Mouse (Mus musculus) urinary bladder, postnatal 0 days (tissue): ENCODE measurements around the gene Bpifa2. TPM values are rescaled to one million over a fixed set of nuclear protein-coding genes. Genes with fewer than 3 reads are reported as not detected.

ENCODE experiments used
- polyA plus RNA-seq: library from polyadenylated mRNA; unstranded; fragments of >200 nt; fragmentation: Nextera tagmentation; extraction: Ambion mirVana; gene quantifications from 2 replicates; pipeline ENCODE4 v1.2.1, GENCODE M21; 2015

Bpifa2 gene
- polyA plus RNA-seq, result not detected in 2 replicates

GRCm38 (mm10) chr2:154007965-154008364, at the start of gene Bpifa2:
Gene Bpifa2 (plus strand): TSS chr2:154008265.

GRCm38 (mm10) chr2:153974582-153974981, 33.5 kb upstream of the Bpifa2 start, which contains the start of gene Bpifa6:
Gene Bpifa6 (plus strand): TSS chr2:153974945.

Other genes with a start within 250 kb of the Bpifa2 start
- gene Efcab8, start 228.3 kb upstream of the Bpifa2 start, polyA plus RNA-seq, result 0.06 and 0.08 TPM in 2 replicates
- not detected in 2 replicates for gene Sun5, start 137.2 kb upstream of the Bpifa2 start, polyA plus RNA-seq
- gene Bpifb2, start 133.2 kb upstream of the Bpifa2 start, polyA plus RNA-seq, result not detected in 2 replicates
- not detected in 2 replicates for gene Bpifb6, start 107.9 kb upstream of the Bpifa2 start, polyA plus RNA-seq
- gene Bpifb3, start 90.0 kb upstream of the Bpifa2 start, polyA plus RNA-seq, result not detected in 2 replicates
- not detected in 2 replicates for gene Bpifb4, start 70.1 kb upstream of the Bpifa2 start, polyA plus RNA-seq
- gene Bpifa6, start 33.3 kb upstream of the Bpifa2 start, polyA plus RNA-seq, result not detected in 2 replicates
- not detected in 2 replicates for gene Bpifa3, start 122.1 kb downstream of the Bpifa2 start, polyA plus RNA-seq
- gene Bpifa1, start 134.6 kb downstream of the Bpifa2 start, polyA plus RNA-seq, result not detected in 2 replicates
- not detected in 2 replicates for gene Bpifa5, start 154.3 kb downstream of the Bpifa2 start, polyA plus RNA-seq
- 0.91 and 1.4 TPM in 2 replicates for gene Bpifb1, start 182.6 kb downstream of the Bpifa2 start, polyA plus RNA-seq
- gene Bpifb5, start 215.5 kb downstream of the Bpifa2 start, polyA plus RNA-seq, result 0.14 TPM in 1 of 2 replicates, not detected in the other
- not detected in 2 replicates for gene Bpifb9a, start 249.6 kb downstream of the Bpifa2 start, polyA plus RNA-seq